Comparison of ENCODE assay signal across 19 mouse cellular contexts in the genomic region with DNA sequence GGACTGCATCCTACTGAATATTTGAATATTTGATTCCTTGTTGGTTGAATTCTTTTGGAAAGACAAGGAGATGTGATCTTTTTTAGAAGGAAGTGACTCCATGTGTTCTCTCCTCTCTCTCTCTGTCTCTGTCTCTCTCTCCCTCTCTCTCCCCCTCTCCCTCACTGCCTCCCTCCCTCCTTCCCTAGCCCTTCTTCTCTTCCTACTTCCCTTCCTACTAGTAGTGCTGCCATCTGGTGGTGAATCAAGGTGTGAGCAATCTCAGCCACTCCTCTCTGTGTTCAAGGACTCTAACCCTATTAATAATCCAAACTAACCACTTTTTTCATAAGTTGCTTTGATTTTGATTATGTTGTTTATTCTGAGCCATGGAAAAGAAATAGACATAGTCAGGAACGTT. TPM values are rescaled to one million over a fixed set of nuclear protein-coding genes. Genes with fewer than 3 reads are reported as not detected.
A peak's percentile ranks its signal among the peaks of the same experiment; 100 is the strongest.
DNase-seq lines count a peak whose midpoint lies in the region; ATAC-seq and TF ChIP-seq lines count a peak whose summit lies in the region.
"Not testable (repeated sequence)": the region's sequence is repeated elsewhere in the genome, so short reads cannot be mapped to it uniquely, and the experiment has no call there.
"Had no signal": no experiment of that assay in that cellular context is flagged by ENCODE, and none has a peak within 500 bp of the region (broad histone marks: within the 10 kb centered on the region; RNA-seq: fewer than 3 reads in every experiment).

No protein-coding gene starts in this region.

- peak; percentile 0 for DNase-seq in CD4-positive helper T cell, adult 2 months (ENCODE audit: low read depth, low spot score)
- DNase-seq in cerebellum, postnatal 10 days = peak; percentile 44 to 50
- DNase-seq in heart, postnatal 4 days = peak; percentile 25
- DNase-seq in kidney, postnatal 25 days = peak; percentile 4 to 16
- DNase-seq in lung, postnatal 0 days (ENCODE audit: low spot score) = peak; percentile 4
- not testable (repeated sequence) for DNase-seq in midbrain, postnatal 0 days (ENCODE audit: low spot score)

- not testable (repeated sequence) for H3K4me1 ChIP-seq in forebrain, embryonic 12.5 days; lung, postnatal 0 days (ENCODE audit: insufficient read depth, low read depth, low read length); midbrain, postnatal 0 days (ENCODE audit: insufficient read depth, low read length); stomach, embryonic 14.5 days (ENCODE audit: control insufficient read depth, insufficient read depth, low read length)

- TF ChIP-seq CTCF in lung, postnatal 0 days (IDR thresholded peaks at IDR 0.05) = peak; percentile 48
- TF ChIP-seq CTCF in midbrain, postnatal 0 days (IDR thresholded peaks at IDR 0.05) = peak; percentile 52

- not testable (repeated sequence) for H3K9me3 ChIP-seq in forebrain, embryonic 12.5 days; lung, postnatal 0 days (ENCODE audit: low read length); midbrain, postnatal 0 days (ENCODE audit: low read length); stomach, embryonic 14.5 days (ENCODE audit: control insufficient read depth, low read depth, low read length)

- peaks cover 26% of the 10 kb centered on the region for H3K27me3 ChIP-seq in forebrain, embryonic 12.5 days
- H3K27me3 ChIP-seq in lung, postnatal 0 days (replicated peaks; ENCODE audit: insufficient read depth, low read length); midbrain, postnatal 0 days (ENCODE audit: insufficient read depth, low read length); stomach, embryonic 14.5 days (ENCODE audit: control insufficient read depth, insufficient read depth, low read length): not testable (repeated sequence)

- H3K27ac ChIP-seq in forebrain, embryonic 12.5 days; lung, postnatal 0 days (ENCODE audit: low read length); midbrain, postnatal 0 days (ENCODE audit: low read depth, low read length); stomach, embryonic 14.5 days (ENCODE audit: low read length): not testable (repeated sequence)

- H3K4me3 ChIP-seq in forebrain, embryonic 12.5 days (replicated peaks); lung, postnatal 0 days (ENCODE audit: low read depth, low read length); midbrain, postnatal 0 days (ENCODE audit: low read depth, low read length); stomach, embryonic 14.5 days (ENCODE audit: low read depth, low read length): not testable (repeated sequence)

- H3K36me3 ChIP-seq in forebrain, embryonic 12.5 days (replicated peaks); lung, postnatal 0 days (ENCODE audit: insufficient read depth, low read length); midbrain, postnatal 0 days (ENCODE audit: insufficient read depth, low read length); stomach, embryonic 14.5 days (ENCODE audit: control insufficient read depth, insufficient read depth, low read length): not testable (repeated sequence)

- WGBS in forebrain, embryonic 12.5 days = no CpG with 5 or more reads among the region's 1 CpGs
- WGBS in lung, postnatal 0 days = no CpG with 5 or more reads among the region's 1 CpGs
- no CpG with 5 or more reads among the region's 1 CpGs for WGBS in midbrain, postnatal 0 days
- WGBS in stomach, embryonic 14.5 days = no CpG with 5 or more reads among the region's 1 CpGs

- TF ChIP-seq EP300 in lung, postnatal 0 days (IDR thresholded peaks at IDR 0.05) = not testable (repeated sequence)

- ATAC-seq in forebrain, embryonic 12.5 days (ENCODE audit: low FRiP score) = 0 out of 2 replicates have a peak, but pooled peaks have one; percentile 44
- ATAC-seq in lung, postnatal 0 days; midbrain, postnatal 0 days (ENCODE audit: low FRiP score): not testable (repeated sequence)
- ATAC-seq in stomach, embryonic 14.5 days (ENCODE audit: insufficient number of reproducible peaks, insufficient read depth, low FRiP score, low read depth) = 0 out of 2 replicates have a peak, but pooled peaks have one; percentile 46

- not testable (repeated sequence) for H3K4me2 ChIP-seq in forebrain, embryonic 12.5 days; lung, postnatal 0 days (replicated peaks; ENCODE audit: low read depth, low read length); midbrain, postnatal 0 days (ENCODE audit: low read depth, low read length, poor library complexity, severe bottlenecking); stomach, embryonic 14.5 days (replicated peaks; ENCODE audit: low read depth, low read length)

- H3K9ac ChIP-seq in forebrain, embryonic 12.5 days; lung, postnatal 0 days (replicated peaks; ENCODE audit: low read depth); midbrain, postnatal 0 days (replicated peaks; ENCODE audit: low read length, poor library complexity, severe bottlenecking); stomach, embryonic 14.5 days (replicated peaks; ENCODE audit: low read depth, low read length): not testable (repeated sequence)

RNA-seq across cellular contexts. Expression of a gene that starts 5.3 kb away (rescaled TPM):
- polyA plus RNA-seq in forebrain, embryonic 12.5 days (2016; fragmentation: Nextera tagmentation; extraction: Ambion mirVana) = not detected in 2 replicates
- total RNA-seq in heart, postnatal 4 days (2021) = not detected
- not detected in 2 replicates for polyA plus RNA-seq in lung, postnatal 0 days (2015; fragmentation: Nextera tagmentation; extraction: Ambion mirVana)
- total RNA-seq in midbrain, postnatal 0 days (2014; rRNA removed) = not detected in 2 replicates
- polyA plus RNA-seq in midbrain, postnatal 0 days (2015; fragmentation: Nextera tagmentation; extraction: Ambion mirVana) = not detected in 2 replicates
- not detected in 2 replicates for polyA plus RNA-seq in stomach, embryonic 14.5 days (2014; fragmentation: Nextera tagmentation; extraction: Ambion mirVana)
- total RNA-seq: adrenal gland, postnatal 4 days; gastrocnemius, adult 18-20 months; heart, adult 8-10 months; heart, postnatal 10 days; layer of hippocampus, adult 18-20 months; left cerebral cortex, adult 18-20 months had no signal
- polyA plus RNA-seq: embryonic facial prominence, embryonic 12.5 days; forebrain, embryonic 13.5 days; hindbrain, embryonic 16.5 days; limb, embryonic 13.5 days; myocyte had no signal

RNA-seq across cellular contexts. Expression of a gene that starts 30.5 kb away (rescaled TPM):
- not detected in 2 replicates for polyA plus RNA-seq in forebrain, embryonic 12.5 days (2016; fragmentation: Nextera tagmentation; extraction: Ambion mirVana)
- not detected for total RNA-seq in heart, postnatal 4 days (2021)
- polyA plus RNA-seq in lung, postnatal 0 days (2015; fragmentation: Nextera tagmentation; extraction: Ambion mirVana) = 0.38 and 0.54 TPM in 2 replicates
- total RNA-seq in midbrain, postnatal 0 days (2014; rRNA removed) = not detected in 2 replicates
- polyA plus RNA-seq in midbrain, postnatal 0 days (2015; fragmentation: Nextera tagmentation; extraction: Ambion mirVana) = not detected in 2 replicates
- polyA plus RNA-seq in stomach, embryonic 14.5 days (2014; fragmentation: Nextera tagmentation; extraction: Ambion mirVana) = not detected in 2 replicates
- total RNA-seq: heart, postnatal 10 days had no signal
- polyA plus RNA-seq: embryonic facial prominence, embryonic 12.5 days; forebrain, embryonic 13.5 days; hindbrain, embryonic 16.5 days; limb, embryonic 13.5 days; myocyte had no signal
